ENCODE assay signal across 28 mouse cellular contexts in the genomic region with DNA sequence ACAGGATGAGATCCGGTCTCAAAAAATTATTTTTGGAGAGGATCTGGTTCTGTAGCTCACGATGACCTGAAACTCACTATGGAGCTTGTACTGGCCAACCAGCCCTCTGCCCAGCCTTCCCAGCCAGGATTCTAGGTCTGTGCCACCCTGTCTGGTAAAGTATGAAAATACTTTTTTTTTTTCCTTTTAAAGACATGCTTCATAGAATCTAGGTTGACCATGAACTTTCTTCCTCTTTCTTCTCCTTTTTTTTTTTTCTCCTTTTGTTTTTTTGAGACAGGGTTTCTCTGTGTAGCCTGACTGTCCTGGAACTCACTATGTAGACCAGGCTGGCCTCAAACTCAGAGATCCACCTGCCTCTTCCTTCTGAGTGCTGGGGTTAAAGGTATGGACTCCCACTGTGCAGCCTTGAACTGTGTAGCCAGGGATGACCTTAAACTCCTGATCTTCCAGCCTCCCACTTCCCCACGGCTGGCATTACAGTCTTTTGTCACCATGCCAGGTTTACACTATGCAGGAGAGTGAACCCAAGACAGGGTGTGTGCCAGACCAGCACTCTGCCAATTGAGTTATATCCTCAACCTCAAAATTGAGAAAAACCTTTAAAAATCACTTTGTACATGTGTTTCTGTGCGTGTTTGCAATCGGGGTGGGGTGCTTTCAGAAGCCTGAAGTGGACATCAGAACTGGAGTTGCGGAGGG. TPM values are rescaled to one million over a fixed set of nuclear protein-coding genes. Genes with fewer than 3 reads are reported as not detected.
DNase-seq lines count a peak whose midpoint lies in the region; ATAC-seq and TF ChIP-seq lines count a peak whose summit lies in the region.
"Had no signal": no experiment of that assay in that cellular context is flagged by ENCODE, and none has a peak within 500 bp of the region (broad histone marks: within the 10 kb centered on the region; RNA-seq: fewer than 3 reads in every experiment).

No protein-coding gene starts in this region.

- intact Hi-C loops in gastrocnemius, adult 2 months (cut with DNase I), result no loop called here

- WGBS in liver, adult 2 months, result 67% methylated on average over 6 of the region's 6 CpGs
- 81% methylated on average over 6 of the region's 6 CpGs for WGBS in liver, postnatal 0 days (ENCODE audit: insufficient replicate concordance)
- WGBS in heart, embryonic 10.5 days, result 94% methylated on average over 6 of the region's 6 CpGs

- no peak for ATAC-seq in liver, postnatal 0 days
- ATAC-seq: forebrain, embryonic 15.5 days; intestine, postnatal 0 days; midbrain, embryonic 15.5 days had no signal

- H3K36me3 ChIP-seq in liver, adult 2 months (ENCODE audit: control insufficient read depth, insufficient read depth, low read length), result no peaks in the 10 kb centered on the region; the same call in 1 of the 2 replicates
- peaks cover 25% of the 10 kb centered on the region for H3K36me3 ChIP-seq in liver, postnatal 0 days (replicated peaks; ENCODE audit: insufficient read depth, low read length)
- H3K36me3 ChIP-seq in MEL (ENCODE audit: control insufficient read depth in 1 of 2, insufficient read depth in 2 of 2, low read length in 2 of 2), result peaks cover 0 to 7% of the 10 kb centered on the region in 2 experiments; a peak in 2 of 4 replicates
- H3K36me3 ChIP-seq in heart, embryonic 10.5 days, result peaks cover 43% of the 10 kb centered on the region
- H3K36me3 ChIP-seq: midbrain, embryonic 15.5 days had no signal

- H3K9me3 ChIP-seq in liver, postnatal 0 days (ENCODE audit: low read length), result no peaks in the 10 kb centered on the region
- no peaks in the 10 kb centered on the region for H3K9me3 ChIP-seq in MEL (replicated peaks; ENCODE audit: insufficient read depth, low read length)
- no peaks in the 10 kb centered on the region for H3K9me3 ChIP-seq in heart, embryonic 10.5 days
- H3K9me3 ChIP-seq: forebrain, embryonic 15.5 days; hindbrain, embryonic 12.5 days; limb, embryonic 15.5 days; midbrain, embryonic 15.5 days; neural tube, embryonic 12.5 days had no signal

- peaks cover 28% of the 10 kb centered on the region for H3K4me1 ChIP-seq in liver, adult 2 months (ENCODE audit: control insufficient read depth, insufficient read depth, low read length)
- H3K4me1 ChIP-seq in liver, postnatal 0 days (ENCODE audit: insufficient read depth), result peaks cover 13% of the 10 kb centered on the region; the same call in 1 of the 2 replicates
- peaks cover 0 to 2% of the 10 kb centered on the region in 2 experiments; a peak in 2 of 4 replicates for H3K4me1 ChIP-seq in MEL (ENCODE audit: control insufficient read depth in 1 of 2, insufficient read depth in 2 of 2, low read length in 2 of 2)
- H3K4me1 ChIP-seq in heart, embryonic 10.5 days, result no peaks in the 10 kb centered on the region
- H3K4me1 ChIP-seq: limb, embryonic 15.5 days had no signal

- no peaks in the 10 kb centered on the region for H3K27me3 ChIP-seq in liver, adult 2 months (ENCODE audit: control insufficient read depth, insufficient read depth, low read length)
- H3K27me3 ChIP-seq in liver, postnatal 0 days (ENCODE audit: insufficient read depth, low read length), result no peaks in the 10 kb centered on the region
- H3K27me3 ChIP-seq in MEL (ENCODE audit: control insufficient read depth in 1 of 2, insufficient read depth in 2 of 2, low read length in 2 of 2), result no peaks in the 10 kb centered on the region
- H3K27me3 ChIP-seq in heart, embryonic 10.5 days (ENCODE audit: insufficient read depth, poor library complexity, severe bottlenecking), result no peaks in the 10 kb centered on the region
- H3K27me3 ChIP-seq: forebrain, embryonic 15.5 days; hindbrain, embryonic 12.5 days; limb, embryonic 15.5 days; midbrain, embryonic 15.5 days; neural tube, embryonic 12.5 days had no signal

- no peak for TF ChIP-seq POLR2A in liver, adult 2 months (IDR thresholded peaks at IDR 0.05; ENCODE audit: extremely low read depth, insufficient read depth, low read length)
- no peak for TF ChIP-seq POLR2A in MEL (IDR thresholded peaks at IDR 0.05; ENCODE audit: control insufficient read depth in 1 of 2, insufficient read depth in 1 of 2, low read depth in 1 of 2, low read length in 2 of 2, poor library complexity in 1 of 2)

- peak; percentile 30 for DNase-seq in gastrocnemius, adult 2 months
- no peak for DNase-seq in gastrocnemius, postnatal 4 days (ENCODE audit: low spot score in 2 of 2)
- DNase-seq in liver, adult 2 months (ENCODE audit: extremely low read depth, low read depth, low spot score), result peak; percentile 60
- no peak for DNase-seq in liver, postnatal 0 days
- no peak for DNase-seq in MEL (ENCODE audit: low read depth, low spot score)
- peak; percentile 6 for DNase-seq in brain, adult 2 months (ENCODE audit: low read depth, low spot score)
- DNase-seq in heart, embryonic 10.5 days (ENCODE audit: low spot score), result no peak
- DNase-seq: B cell, adult 2 months; cerebellum, adult 9-10 months; gastrocnemius, postnatal 25 days; heart, adult 2 months; left cerebral cortex, postnatal 4 days; lung, embryonic 14.5 days; lung, postnatal 4 days; right cerebral cortex, postnatal 25 days; spleen, adult 18-20 months; thymus, postnatal 25 days had no signal

- H3K79me2 ChIP-seq in liver, adult 2 months (ENCODE audit: control insufficient read depth, insufficient read depth, low read length), result peaks cover 38% of the 10 kb centered on the region; the same call in 1 of the 2 replicates
- H3K79me2 ChIP-seq in MEL (ENCODE audit: control insufficient read depth, insufficient read depth, low read length, poor library complexity), result peaks cover 29% of the 10 kb centered on the region

- no peak for TF ChIP-seq RAD21 in MEL (IDR thresholded peaks at IDR 0.05; ENCODE audit: low read depth, low read length)

- H3K4me3 ChIP-seq in gastrocnemius, adult 2 months, result 0 out of 2 replicates have a peak overlapping the region, but pooled peaks have one; percentile 16
- no peak overlapping the region for H3K4me3 ChIP-seq in liver, adult 2 months (ENCODE audit: insufficient read depth, low read depth, low read length)
- no peak overlapping the region for H3K4me3 ChIP-seq in liver, postnatal 0 days (ENCODE audit: low read depth, low read length)
- H3K4me3 ChIP-seq in MEL (ENCODE audit: control insufficient read depth in 1 of 2, insufficient read depth in 1 of 2, low read depth in 2 of 2, low read length in 2 of 2), result no peak overlapping the region
- no peak overlapping the region for H3K4me3 ChIP-seq in heart, embryonic 10.5 days
- H3K4me3 ChIP-seq: embryonic facial prominence, embryonic 10.5 days; forebrain, embryonic 15.5 days; heart, adult 2 months; hindbrain, embryonic 12.5 days; limb, embryonic 15.5 days; midbrain, embryonic 15.5 days; neural tube, embryonic 12.5 days had no signal

- TF ChIP-seq EP300 in liver, postnatal 0 days (IDR thresholded peaks at IDR 0.05; ENCODE audit: low read depth), result no peak
- no peak for TF ChIP-seq EP300 in MEL (IDR thresholded peaks at IDR 0.05; ENCODE audit: low read depth in 1 of 2, low read length in 2 of 2)

- H3K9ac ChIP-seq in liver, adult 2 months (ENCODE audit: low read depth, low read length), result no peak overlapping the region
- no peak overlapping the region for H3K9ac ChIP-seq in liver, postnatal 0 days (replicated peaks)
- H3K9ac ChIP-seq in MEL (ENCODE audit: control insufficient read depth, low read depth, low read length, poor library complexity, severe bottlenecking), result no peak overlapping the region
- H3K9ac ChIP-seq: forebrain, embryonic 15.5 days; hindbrain, embryonic 12.5 days; limb, embryonic 15.5 days; lung, embryonic 14.5 days; midbrain, embryonic 15.5 days; neural tube, embryonic 12.5 days had no signal

- peak overlapping the region; percentile 73 for H3K27ac ChIP-seq in gastrocnemius, adult 2 months
- H3K27ac ChIP-seq in liver, adult 2 months (replicated peaks; ENCODE audit: insufficient read depth, low read depth, low read length), result peak overlapping the region; percentile 52
- H3K27ac ChIP-seq in liver, postnatal 0 days (ENCODE audit: low read depth), result no peak overlapping the region
- no peak overlapping the region for H3K27ac ChIP-seq in MEL (ENCODE audit: control insufficient read depth, low read depth, low read length)
- H3K27ac ChIP-seq in heart, embryonic 10.5 days, result no peak overlapping the region
- H3K27ac ChIP-seq: embryonic facial prominence, embryonic 10.5 days; forebrain, embryonic 15.5 days; heart, adult 2 months; hindbrain, embryonic 12.5 days; limb, embryonic 15.5 days; midbrain, embryonic 15.5 days; neural tube, embryonic 12.5 days had no signal

- no peak for TF ChIP-seq CTCF in gastrocnemius, adult 2 months (IDR thresholded peaks at IDR 0.05)
- TF ChIP-seq CTCF in liver, adult 2 months (IDR thresholded peaks at IDR 0.05; ENCODE audit: low read depth, low read length), result no peak
- no peak for TF ChIP-seq CTCF in liver, postnatal 0 days (IDR thresholded peaks at IDR 0.05; ENCODE audit: low read depth)
- no peak for TF ChIP-seq CTCF in MEL (IDR thresholded peaks at IDR 0.05 in 2 of 3, conservative IDR thresholded peaks at IDR 0.05 in 1 of 3; ENCODE audit: control insufficient read depth in 1 of 3, insufficient read depth in 1 of 3, low read depth in 2 of 3, low read length in 3 of 3, poor library complexity in 1 of 3, severe bottlenecking in 1 of 3)

- no peak overlapping the region for H3K4me2 ChIP-seq in liver, postnatal 0 days (ENCODE audit: low read depth, low read length)
- H3K4me2 ChIP-seq: forebrain, embryonic 15.5 days; hindbrain, embryonic 12.5 days; limb, embryonic 15.5 days; lung, embryonic 14.5 days; midbrain, embryonic 15.5 days; neural tube, embryonic 12.5 days had no signal

RNA-seq across cellular contexts. Expression of gene Ube2r2, which starts 4.8 kb away (rescaled TPM):
- 100 to 1,000 TPM; 152 to 193 TPM for total RNA-seq in gastrocnemius, adult 2 months (2021)
- 10 to 100 TPM; 97.5 to 98.5 TPM for total RNA-seq in gastrocnemius, postnatal 4 days (2021)
- total RNA-seq in liver, adult 2 months (2014; rRNA removed), result 30.4 and 31.1 TPM in 2 replicates
- 40.4 and 50.7 TPM in 2 replicates for polyA plus RNA-seq in liver, adult 2 months (2012; rRNA removed)
- 39.4 and 43.9 TPM in 2 replicates for polyA plus RNA-seq in liver, postnatal 0 days (2015; fragmentation: Nextera tagmentation; extraction: Ambion mirVana)
- 24.5 and 28.2 TPM in 2 replicates for total RNA-seq in MEL (2012; rRNA removed)
- 10 to 100 TPM; 70.1 to 94.1 TPM for polyA plus RNA-seq in MEL (2012; ENCODE audit: insufficient read depth in 1 of 2, insufficient read length in 2 of 2, low read depth in 1 of 2, low replicate concordance in 2 of 2, missing spikeins in 1 of 2)
- polyA plus RNA-seq in heart, embryonic 10.5 days (2016; fragmentation: Nextera tagmentation; extraction: Ambion mirVana), result 64.2 and 84.7 TPM in 2 replicates

RNA-seq across cellular contexts. Expression of gene Nol6, which starts 16.1 kb away (rescaled TPM):
- total RNA-seq in gastrocnemius, adult 2 months (2021), result 10 to 100 TPM; 13.9 to 17.5 TPM
- 10 to 100 TPM; 23.4 to 26.8 TPM for total RNA-seq in gastrocnemius, postnatal 4 days (2021)
- total RNA-seq in liver, adult 2 months (2014; rRNA removed), result 6.6 and 7.2 TPM in 2 replicates
- polyA plus RNA-seq in liver, adult 2 months (2012; rRNA removed), result 16.8 and 18.7 TPM in 2 replicates
- 4.3 and 4.7 TPM in 2 replicates for polyA plus RNA-seq in liver, postnatal 0 days (2015; fragmentation: Nextera tagmentation; extraction: Ambion mirVana)
- 28.1 and 36.6 TPM in 2 replicates for total RNA-seq in MEL (2012; rRNA removed)
- 10 to 100 TPM in 1 of 2 experiments, not detected in 1; 71.2 TPM for polyA plus RNA-seq in MEL (2012; ENCODE audit: insufficient read depth in 1 of 2, insufficient read length in 2 of 2, low read depth in 1 of 2, low replicate concordance in 2 of 2, missing spikeins in 1 of 2)
- polyA plus RNA-seq in heart, embryonic 10.5 days (2016; fragmentation: Nextera tagmentation; extraction: Ambion mirVana), result 26.0 and 26.8 TPM in 2 replicates

RNA-seq across cellular contexts. Expression of gene Aqp3, which starts 42.3 kb away (rescaled TPM):
- not detected for total RNA-seq in gastrocnemius, adult 2 months (2021)
- total RNA-seq in gastrocnemius, postnatal 4 days (2021), result under 1 TPM in 1 of 2 experiments, not detected in 1; 0.49 TPM
- total RNA-seq in liver, adult 2 months (2014; rRNA removed), result not detected in 2 replicates
- polyA plus RNA-seq in liver, adult 2 months (2012; rRNA removed), result not detected in 2 replicates
- 7.3 and 10.7 TPM in 2 replicates for polyA plus RNA-seq in liver, postnatal 0 days (2015; fragmentation: Nextera tagmentation; extraction: Ambion mirVana)
- total RNA-seq in MEL (2012; rRNA removed), result 0.10 and 0.12 TPM in 2 replicates
- polyA plus RNA-seq in MEL (2012; ENCODE audit: insufficient read depth in 1 of 2, insufficient read length in 2 of 2, low read depth in 1 of 2, low replicate concordance in 2 of 2, missing spikeins in 1 of 2), result under 1 TPM in 1 of 2 experiments, not detected in 1; 0.42 TPM
- polyA plus RNA-seq in heart, embryonic 10.5 days (2016; fragmentation: Nextera tagmentation; extraction: Ambion mirVana), result 10.6 TPM in 2 replicates
- total RNA-seq: gastrocnemius, postnatal 25 days; heart, adult 2 months; heart, postnatal 25 days; layer of hippocampus, adult 18-20 months; left cerebral cortex, adult 8-10 months had no signal
- polyA plus RNA-seq: cortical plate, adult 2 months had no signal

Comparison
In these comparisons a context has a peak if more than half of its experiments do, and no peak if none do; other contexts are left out.
1. DNase-seq: peak in gastrocnemius, adult 2 months (single experiment), liver, adult 2 months (single experiment) and brain, adult 2 months (single experiment); none in gastrocnemius, postnatal 4 days (0 of 2), liver, postnatal 0 days (single experiment), MEL (single experiment) and heart, embryonic 10.5 days (single experiment).
2. H3K27ac ChIP-seq: peak in gastrocnemius, adult 2 months (single experiment) and liver, adult 2 months (single experiment); none in liver, postnatal 0 days (single experiment), MEL (single experiment) and heart, embryonic 10.5 days (single experiment).